Mouse (Mus musculus) liver, embryonic 14.5 days (tissue): ENCODE data around the gene Gm13275. TPM values are rescaled to one million over a fixed set of nuclear protein-coding genes. Genes with fewer than 3 reads are reported as not detected.
"Not testable (repeated sequence)": the region's sequence is repeated elsewhere in the genome, so short reads cannot be mapped to it uniquely, and the experiment has no call there.

Experiments used
- ATAC-seq: fragments of 200-750 bp; cut with Nextera tagmentation; 2 replicates; pipeline ENCODE4 v1.8.0; 2017; ENCODE audit warnings: moderate number of reproducible peaks, mild to moderate bottlenecking, moderate library complexity; ENCODE audit not compliant: insufficient read depth
- DNase-seq, 3 experiments: peaks; one replicate each; pipeline ENCODE4 v3.0.0-alpha.2; 2012 to 2013; ENCODE audit warnings: low read depth in 3 of 3, low spot score in 3 of 3
- H3K27ac ChIP-seq: fragments of 300-500 bp; sonication (generic); 2 replicates; pipeline ENCODE4 v1.5.1; 2014; ENCODE audit warnings: moderate library complexity, mild to moderate bottlenecking, control low read depth, inconsistent platforms
- H3K27me3 ChIP-seq: fragments of 300-500 bp; sonication (generic); 2 replicates; pipeline ENCODE4 v1.6.1; 2014; ENCODE audit warnings: mild to moderate bottlenecking, low read length, moderate library complexity; ENCODE audit not compliant: control insufficient read depth, insufficient read depth
- H3K36me3 ChIP-seq: fragments of 300-500 bp; sonication (generic); replicated peaks from 2 replicates; pipeline ENCODE4 v1.6.1; 2014; ENCODE audit warnings: low read depth; ENCODE audit not compliant: control insufficient read depth, insufficient read depth
- H3K4me1 ChIP-seq, 2 experiments: fragments of 200-500 bp in 1 of 2; fragments of 300-500 bp in 1 of 2; sonication (generic) in 1 of 2; replicated peaks; 2 replicates each; pipeline ENCODE4 v1.6.1; 2012 to 2014; ENCODE audit warnings: antibody characterized with exemption in 1 of 2, inconsistent platforms in 1 of 2, low read length in 1 of 2; ENCODE audit not compliant: control insufficient read depth in 2 of 2, insufficient read depth in 2 of 2
- H3K4me2 ChIP-seq: fragments of 300-500 bp; sonication (generic); 2 replicates; pipeline ENCODE4 v1.6.1; 2014; ENCODE audit warnings: low read depth, mild to moderate bottlenecking, control low read depth, moderate library complexity
- H3K4me3 ChIP-seq, 2 experiments: fragments of 200-500 bp in 1 of 2; fragments of 300-500 bp in 1 of 2; sonication (generic) in 1 of 2; 2 replicates each; pipeline ENCODE4 v1.5.1; 2012 to 2014; ENCODE audit warnings: low read depth in 2 of 2, low read length in 2 of 2, mild to moderate bottlenecking in 2 of 2, control low read depth in 1 of 2, inconsistent platforms in 1 of 2, moderate library complexity in 1 of 2; ENCODE audit not compliant: insufficient read depth in 1 of 2
- H3K9ac ChIP-seq: fragments of 300-500 bp; sonication (generic); replicated peaks from 2 replicates; pipeline ENCODE4 v1.6.1; 2014; ENCODE audit warnings: mild to moderate bottlenecking, control low read depth, moderate library complexity
- H3K9me3 ChIP-seq: fragments of 300-500 bp; sonication (generic); 2 replicates; pipeline ENCODE4 v1.6.1; 2016; ENCODE audit warnings: low read length, mixed read lengths; ENCODE audit not compliant: control insufficient read depth
- CTCF ChIP-seq: IDR thresholded peaks from 2 replicates; pipeline ENCODE4 v1.5.1; 2016; ENCODE audit warnings: antibody characterized with exemption, low read depth, control low read depth
- WGBS: fragments of 180-500 bp; shearing (Covaris S2); extraction: QIAGEN DNeasy Blood & Tissue Kit; methylation state at CpG from one replicate; pipeline ENCODE4 v1.1.7; 2014; ENCODE audit not compliant: insufficient replicate concordance; 5-methylcytosine and 5-hydroxymethylcytosine counted together
- polyA plus RNA-seq, 2 experiments: library from polyadenylated mRNA; depleted of rRNA in 1 of 2; stranded (reverse) in 1 of 2; unstranded in 1 of 2; fragments of >200 nt; fragmentation: Nextera tagmentation in 1 of 2; extraction: Ambion mirVana in 1 of 2; gene quantifications; 2 replicates each; pipeline versions ENCODE4 v1.2.1 to v1.2.3; 2012 to 2014

The Gm13275 gene
- polyA plus RNA-seq, 2 experiments = not detected

DNA sequence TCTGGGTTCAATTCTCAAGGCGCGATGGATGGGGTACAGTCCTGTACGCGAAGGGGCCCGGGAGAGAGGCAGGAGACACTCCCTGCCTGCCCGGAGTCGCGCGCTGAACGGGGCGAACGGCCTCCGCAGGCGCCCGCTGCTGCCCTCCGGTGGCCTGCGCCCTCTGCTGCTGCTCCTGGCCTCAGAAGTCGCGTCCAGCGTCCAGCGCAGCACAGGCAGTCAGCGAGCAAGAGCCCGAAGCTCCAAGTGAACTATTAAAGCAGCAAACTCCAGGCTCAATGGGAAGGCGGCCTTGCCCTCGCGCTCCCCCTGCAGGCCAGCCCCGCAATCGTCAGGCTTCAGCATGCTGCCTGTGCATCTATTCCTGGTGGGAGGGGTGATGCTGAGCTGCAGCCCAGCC lies 33.9 kb upstream of the Gm13275 start:
- peak overlapping the region; percentile 42 for H3K4me2 ChIP-seq
- not testable (repeated sequence) for H3K9ac ChIP-seq, H3K36me3 ChIP-seq, ATAC-seq, H3K27me3 ChIP-seq, H3K4me1 ChIP-seq, H3K27ac ChIP-seq, H3K9me3 ChIP-seq
- H3K4me3 ChIP-seq = peak overlapping the region; percentile 6 to 43; a peak in 3 of 4 replicates
- peak; percentile 75 for TF ChIP-seq CTCF
- peak in 1 of 3 experiments; percentile 67 for DNase-seq
- under 1% methylated on average over 24 of the region's 28 CpGs for WGBS

DNA sequence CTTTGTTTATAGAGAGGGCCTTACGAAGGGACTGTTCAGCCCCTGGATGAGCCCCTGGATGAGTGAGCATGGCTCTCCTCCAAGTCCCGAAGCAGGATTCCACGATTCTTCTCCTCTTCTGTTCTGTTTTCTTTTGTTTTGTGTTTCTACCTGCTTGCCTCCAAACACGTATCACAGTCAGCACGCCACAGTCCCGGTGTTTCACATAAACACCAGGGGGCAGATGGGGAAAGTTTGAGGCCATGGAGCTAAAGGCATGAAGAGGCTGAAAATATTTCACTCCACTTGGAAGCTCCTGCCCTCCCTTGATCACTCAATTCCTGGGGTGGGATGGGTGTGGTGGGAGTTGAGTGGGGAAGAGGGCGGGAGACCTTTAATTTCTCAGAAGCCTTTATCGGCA lies 32.5 kb upstream of the Gm13275 start:
- not testable (repeated sequence) for H3K9ac ChIP-seq, H3K36me3 ChIP-seq, DNase-seq, H3K27me3 ChIP-seq, H3K4me3 ChIP-seq, ATAC-seq, H3K27ac ChIP-seq, H3K4me1 ChIP-seq, H3K4me2 ChIP-seq, H3K9me3 ChIP-seq
- WGBS = 58% methylated on average over 6 of the region's 8 CpGs

- not testable (repeated sequence) for DNase-seq, H3K4me1 ChIP-seq, H3K9ac ChIP-seq, ATAC-seq, H3K9me3 ChIP-seq, H3K27ac ChIP-seq, H3K27me3 ChIP-seq, H3K4me2 ChIP-seq, H3K36me3 ChIP-seq, H3K4me3 ChIP-seq
- WGBS = 41% methylated on average over 9 of the region's 9 CpGs
Measured at GRCm38 (mm10) chr4:88762341-88762740, 31.9 kb upstream of the Gm13275 start.

- peak overlapping the region; percentile 39 to 48 for H3K4me3 ChIP-seq
- H3K36me3 ChIP-seq, H3K4me1 ChIP-seq, ATAC-seq, H3K27ac ChIP-seq, H3K9me3 ChIP-seq, H3K9ac ChIP-seq, H3K27me3 ChIP-seq: not testable (repeated sequence)
- peak; percentile 73 for TF ChIP-seq CTCF
- peak in 1 of 3 experiments; percentile 52 for DNase-seq
- peak overlapping the region; percentile 63 for H3K4me2 ChIP-seq
- 5% methylated on average over 23 of the region's 42 CpGs for WGBS
Measured at GRCm38 (mm10) chr4:88763384-88764018, 30.8 kb upstream of the Gm13275 start.

GRCm38 (mm10) chr4:88773534-88773933 lies 20.8 kb upstream of the Gm13275 start, which contains the start of gene Gm13290:
Gene Gm13290 (plus strand): TSS chr4:88773834.
- not testable (repeated sequence) for H3K9ac ChIP-seq, H3K36me3 ChIP-seq, H3K4me1 ChIP-seq, H3K9me3 ChIP-seq, H3K27me3 ChIP-seq, H3K4me2 ChIP-seq, DNase-seq, H3K27ac ChIP-seq, H3K4me3 ChIP-seq, ATAC-seq
- no CpG with 5 or more reads among the region's 32 CpGs for WGBS

DNA sequence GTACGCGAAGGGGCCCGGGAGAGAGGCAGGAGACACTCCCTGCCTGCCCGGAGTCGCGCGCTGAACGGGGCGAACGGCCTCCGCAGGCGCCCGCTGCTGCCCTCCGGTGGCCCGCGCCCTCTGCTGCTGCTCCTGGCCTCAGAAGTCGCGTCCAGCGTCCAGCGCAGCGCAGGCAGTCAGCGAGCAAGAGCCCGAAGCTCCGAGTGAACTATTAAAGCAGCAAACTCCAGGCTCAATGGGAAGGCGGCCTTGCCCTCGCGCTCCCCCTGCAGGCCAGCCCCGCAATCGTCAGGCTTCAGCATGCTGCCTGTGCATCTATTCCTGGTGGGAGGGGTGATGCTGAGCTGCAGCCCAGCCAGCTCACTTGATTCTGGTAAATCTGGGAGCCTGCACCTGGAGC lies 17.7 kb upstream of the Gm13275 start, which contains the start of gene Gm13289:
Gm13289 (plus strand) TSS at position 301 of the 400 bp plus-strand sequence.
- not testable (repeated sequence) for ATAC-seq, H3K4me3 ChIP-seq, DNase-seq, H3K9me3 ChIP-seq, H3K9ac ChIP-seq, H3K27me3 ChIP-seq, H3K4me1 ChIP-seq, H3K27ac ChIP-seq, H3K4me2 ChIP-seq, H3K36me3 ChIP-seq
- WGBS = no CpG with 5 or more reads among the region's 29 CpGs

DNA sequence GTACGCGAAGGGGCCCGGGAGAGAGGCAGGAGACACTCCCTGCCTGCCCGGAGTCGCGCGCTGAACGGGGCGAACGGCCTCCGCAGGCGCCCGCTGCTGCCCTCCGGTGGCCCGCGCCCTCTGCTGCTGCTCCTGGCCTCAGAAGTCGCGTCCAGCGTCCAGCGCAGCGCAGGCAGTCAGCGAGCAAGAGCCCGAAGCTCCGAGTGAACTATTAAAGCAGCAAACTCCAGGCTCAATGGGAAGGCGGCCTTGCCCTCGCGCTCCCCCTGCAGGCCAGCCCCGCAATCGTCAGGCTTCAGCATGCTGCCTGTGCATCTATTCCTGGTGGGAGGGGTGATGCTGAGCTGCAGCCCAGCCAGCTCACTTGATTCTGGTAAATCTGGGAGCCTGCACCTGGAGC lies 14.7 kb upstream of the Gm13275 start, which contains the start of gene Gm13272:
Gm13272 (plus strand) TSS at position 301 of the 400 bp plus-strand sequence.
- not testable (repeated sequence) for H3K9me3 ChIP-seq, H3K27me3 ChIP-seq, H3K4me1 ChIP-seq, ATAC-seq, H3K27ac ChIP-seq, DNase-seq, H3K4me3 ChIP-seq, H3K9ac ChIP-seq, H3K36me3 ChIP-seq, H3K4me2 ChIP-seq
- WGBS = no CpG with 5 or more reads among the region's 29 CpGs

DNA sequence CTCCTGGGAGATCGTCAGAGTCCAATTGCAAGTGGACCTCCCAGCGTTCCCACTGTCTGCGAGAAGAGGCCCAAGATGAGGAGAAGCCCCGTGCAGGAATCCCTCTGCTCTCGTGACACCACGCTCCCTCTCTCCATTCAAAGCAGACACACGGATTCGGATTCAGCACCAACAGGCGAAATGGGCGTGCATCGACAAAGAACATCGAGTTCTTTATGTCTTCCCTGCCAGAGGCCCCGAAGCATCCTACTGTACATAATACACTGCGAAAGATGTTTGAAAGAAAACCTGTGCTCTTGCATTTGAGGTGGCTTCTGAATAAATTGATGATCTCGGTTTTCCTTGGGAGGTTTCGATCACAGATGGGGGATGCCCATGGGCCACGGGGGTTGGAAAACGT lies 14.0 kb upstream of the Gm13275 start:
- 33% methylated on average over 15 of the region's 18 CpGs for WGBS
- not testable (repeated sequence) for H3K36me3 ChIP-seq

More for the DNA sequence above, 14.0 kb upstream of the Gm13275 start:
- H3K4me3 ChIP-seq, H3K4me2 ChIP-seq, DNase-seq, H3K4me1 ChIP-seq, H3K27me3 ChIP-seq, H3K27ac ChIP-seq, H3K9me3 ChIP-seq, H3K9ac ChIP-seq, ATAC-seq: not testable (repeated sequence)
